16 mouse cellular contexts compared by ENCODE assay signal in the genomic region with DNA sequence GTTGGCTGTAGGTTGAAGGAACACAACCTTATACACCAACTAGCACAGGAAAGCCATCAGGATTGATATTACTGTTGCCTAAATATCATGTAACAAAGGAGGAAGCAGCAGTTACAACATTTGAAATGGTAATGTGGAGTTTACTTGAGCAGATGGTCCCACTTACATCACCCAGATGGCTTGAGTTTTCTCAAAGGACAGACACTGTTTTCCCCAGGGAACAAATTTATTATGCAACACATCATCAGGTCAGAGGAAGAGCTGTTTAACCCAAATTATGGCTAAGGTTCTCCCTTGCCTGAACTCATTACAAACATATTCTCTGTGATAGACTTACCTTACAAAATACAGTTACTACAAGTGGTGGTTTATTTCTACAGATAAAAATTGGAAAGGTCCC.
DNase-seq lines count a peak whose midpoint lies in the region; ATAC-seq lines count a peak whose summit lies in the region.
"Had no signal": no experiment of that assay in that cellular context is flagged by ENCODE, and none has a peak within 500 bp of the region (broad histone marks: within the 10 kb centered on the region; RNA-seq: fewer than 3 reads in every experiment).

No protein-coding gene starts in this region.

- H3K4me2 ChIP-seq in forebrain, embryonic 14.5 days (ENCODE audit: low read length): no peak overlapping the region
- no peak overlapping the region for H3K4me2 ChIP-seq in midbrain, embryonic 14.5 days (ENCODE audit: low read length)
- H3K4me2 ChIP-seq: heart, embryonic 13.5 days had no signal

- no peaks in the 10 kb centered on the region for H3K9me3 ChIP-seq in forebrain, embryonic 14.5 days (replicated peaks; ENCODE audit: control insufficient read depth, low read length)
- H3K9me3 ChIP-seq in forebrain, embryonic 10.5 days: no peaks in the 10 kb centered on the region
- H3K9me3 ChIP-seq in midbrain, embryonic 14.5 days (ENCODE audit: control insufficient read depth, low read length): no peaks in the 10 kb centered on the region
- H3K9me3 ChIP-seq in midbrain, embryonic 10.5 days (replicated peaks): no peaks in the 10 kb centered on the region
- H3K9me3 ChIP-seq: heart, embryonic 13.5 days; hindbrain, embryonic 10.5 days had no signal

- H3K27me3 ChIP-seq in forebrain, embryonic 14.5 days (replicated peaks; ENCODE audit: control insufficient read depth, insufficient read depth, low read length): no peaks in the 10 kb centered on the region
- no peaks in the 10 kb centered on the region for H3K27me3 ChIP-seq in forebrain, embryonic 10.5 days (ENCODE audit: poor library complexity, severe bottlenecking)
- H3K27me3 ChIP-seq in midbrain, embryonic 14.5 days (ENCODE audit: control insufficient read depth, insufficient read depth, low read length): no peaks in the 10 kb centered on the region
- no peaks in the 10 kb centered on the region for H3K27me3 ChIP-seq in midbrain, embryonic 10.5 days (ENCODE audit: low read depth, poor library complexity, severe bottlenecking)
- H3K27me3 ChIP-seq: heart, embryonic 13.5 days had no signal

- H3K27ac ChIP-seq in forebrain, embryonic 14.5 days (ENCODE audit: low read depth, low read length): no peak overlapping the region
- H3K27ac ChIP-seq in forebrain, embryonic 10.5 days: no peak overlapping the region
- H3K27ac ChIP-seq in midbrain, embryonic 14.5 days (replicated peaks; ENCODE audit: low read depth, low read length): no peak overlapping the region
- H3K27ac ChIP-seq in midbrain, embryonic 10.5 days (replicated peaks): no peak overlapping the region
- H3K27ac ChIP-seq: heart, embryonic 13.5 days; macrophage had no signal

- intact Hi-C loops in heart, postnatal 14 days (cut with DNase I): no loop called here

- no peaks in the 10 kb centered on the region for H3K4me1 ChIP-seq in forebrain, embryonic 14.5 days (ENCODE audit: control insufficient read depth, insufficient read depth, low read length)
- H3K4me1 ChIP-seq in forebrain, embryonic 10.5 days: no peaks in the 10 kb centered on the region
- H3K4me1 ChIP-seq in midbrain, embryonic 14.5 days (ENCODE audit: control insufficient read depth, insufficient read depth, low read length): no peaks in the 10 kb centered on the region
- H3K4me1 ChIP-seq in midbrain, embryonic 10.5 days: no peaks in the 10 kb centered on the region
- H3K4me1 ChIP-seq: heart, embryonic 13.5 days; hindbrain, embryonic 10.5 days had no signal

- H3K36me3 ChIP-seq in forebrain, embryonic 14.5 days (ENCODE audit: control insufficient read depth, insufficient read depth, low read length): no peaks in the 10 kb centered on the region
- H3K36me3 ChIP-seq in forebrain, embryonic 10.5 days (replicated peaks): no peaks in the 10 kb centered on the region
- no peaks in the 10 kb centered on the region for H3K36me3 ChIP-seq in midbrain, embryonic 14.5 days (ENCODE audit: control insufficient read depth, insufficient read depth, low read length)
- H3K36me3 ChIP-seq in midbrain, embryonic 10.5 days: no peaks in the 10 kb centered on the region
- H3K36me3 ChIP-seq: G1E; heart, embryonic 13.5 days; hindbrain, embryonic 10.5 days had no signal

- no peak overlapping the region for H3K9ac ChIP-seq in forebrain, embryonic 14.5 days (ENCODE audit: low read length)
- H3K9ac ChIP-seq in midbrain, embryonic 14.5 days (replicated peaks; ENCODE audit: low read length): no peak overlapping the region
- H3K9ac ChIP-seq: heart, embryonic 13.5 days had no signal

- ATAC-seq in forebrain, embryonic 14.5 days: peak; percentile 79
- ATAC-seq in midbrain, embryonic 14.5 days (ENCODE audit: low FRiP score, low TSS enrichment): no peak
- ATAC-seq: intestine, postnatal 0 days had no signal

- DNase-seq in forebrain, embryonic 14.5 days (ENCODE audit: low spot score): peak; percentile 84
- no peak for DNase-seq in forebrain, embryonic 10.5 days (ENCODE audit: extremely low spot score, low spot score)
- DNase-seq in midbrain, embryonic 14.5 days: peak; percentile 8
- DNase-seq in midbrain, embryonic 10.5 days (ENCODE audit: low spot score): no peak
- peak; percentile 23 for DNase-seq in embryo, embryonic 10.5 days (ENCODE audit: low spot score)
- DNase-seq in retina, embryonic 14.5 days (ENCODE audit: low spot score): peak; percentile 23
- DNase-seq in heart, postnatal 14 days: no peak
- DNase-seq in thymus, postnatal 4 days: no peak
- DNase-seq: adrenal gland, postnatal 14 days; lung, adult 18-20 months; thymus, adult 18-20 months had no signal

- H3K4me3 ChIP-seq in forebrain, embryonic 14.5 days (ENCODE audit: low read depth, low read length): no peak overlapping the region
- H3K4me3 ChIP-seq in forebrain, embryonic 10.5 days: no peak overlapping the region
- H3K4me3 ChIP-seq in midbrain, embryonic 14.5 days (replicated peaks; ENCODE audit: low read depth, low read length): no peak overlapping the region
- no peak overlapping the region for H3K4me3 ChIP-seq in midbrain, embryonic 10.5 days
- H3K4me3 ChIP-seq: heart, embryonic 13.5 days; hindbrain, embryonic 10.5 days had no signal

Comparison
In these comparisons a context has a peak if more than half of its experiments do, and no peak if none do; other contexts are left out.
1. DNase-seq: peak in forebrain, embryonic 14.5 days (single experiment), midbrain, embryonic 14.5 days (single experiment), embryo, embryonic 10.5 days (single experiment) and retina, embryonic 14.5 days (single experiment); none in forebrain, embryonic 10.5 days (single experiment), midbrain, embryonic 10.5 days (single experiment), heart, postnatal 14 days (0 of 2) and thymus, postnatal 4 days (single experiment).